Mouse (Mus musculus) brown adipose tissue, adult 24 weeks (tissue): Measurements from ENCODE around the gene Tmem198b. TPM values are rescaled to one million over a fixed set of nuclear protein-coding genes. Genes with fewer than 3 reads are reported as not detected.

Experiments
- H3K27ac ChIP-seq: fragments of 200-500 bp; replicated peaks from 2 replicates; pipeline ENCODE4 v1.5.1; 2012; ENCODE audit warnings: low read depth, mild to moderate bottlenecking, low read length
- H3K4me1 ChIP-seq: fragments of 200-500 bp; 2 replicates; pipeline ENCODE4 v1.6.1; 2012; ENCODE audit warnings: low read length, mixed read lengths; ENCODE audit not compliant: control insufficient read depth, insufficient read depth, insufficient read length
- H3K4me3 ChIP-seq: fragments of 200-500 bp; 2 replicates; pipeline ENCODE4 v1.5.1; 2012; ENCODE audit warnings: low read depth, mild to moderate bottlenecking, low read length, moderate library complexity; ENCODE audit not compliant: insufficient read depth
- polyA plus RNA-seq: library from polyadenylated mRNA; stranded (reverse); fragments of >200 nt; gene quantifications from 2 replicates; pipeline ENCODE4 v1.2.4, GENCODE M21; 2012; ENCODE audit not compliant: missing spikeins, insufficient read depth, insufficient read length

The Tmem198b gene
- polyA plus RNA-seq, 1 experiment: 5.2 TPM

DNA sequence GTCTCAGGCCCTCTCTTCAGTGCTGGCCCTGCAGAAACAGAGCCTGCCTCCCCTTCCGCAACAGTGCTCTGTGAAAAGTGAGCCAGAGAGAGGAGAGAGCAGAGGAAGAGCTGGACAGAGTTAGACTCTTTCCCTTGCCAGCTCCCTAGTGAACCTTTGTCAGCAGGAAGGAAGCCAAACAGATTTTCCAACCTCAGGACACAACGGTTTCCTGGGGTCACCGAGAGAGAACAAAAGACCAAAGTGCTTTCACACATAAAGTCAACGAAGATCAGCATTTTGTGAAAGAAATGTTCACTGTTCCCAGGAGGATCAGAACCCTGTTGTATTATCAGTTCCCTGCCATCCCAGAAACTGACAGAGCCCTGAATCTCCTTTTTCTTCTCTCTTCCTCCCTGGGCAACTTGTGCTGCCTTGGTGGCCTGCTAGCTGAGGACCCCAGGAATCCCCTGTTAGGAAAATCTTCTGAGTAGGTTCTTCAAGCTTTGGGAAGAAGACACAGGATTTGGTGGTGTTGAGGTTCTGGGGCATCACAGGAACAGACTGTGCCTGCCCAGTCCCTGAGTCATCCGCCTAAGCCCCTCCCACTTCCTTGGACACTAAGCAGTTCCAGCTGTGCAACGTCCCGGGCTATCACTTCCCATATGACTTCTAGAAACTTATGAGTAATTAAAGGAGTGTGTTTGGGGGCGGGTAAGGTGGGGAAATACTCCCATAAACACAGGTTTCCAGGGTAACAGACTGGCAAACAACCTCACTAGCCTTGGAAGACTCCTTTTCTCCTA lies 25.0 kb downstream of the Tmem198b start:
- peak overlapping the region; percentile 24 for H3K4me3 ChIP-seq

GRCm38 (mm10) chr10:128778441-128778840 lies 25.7 kb downstream of the Tmem198b start:
- H3K27ac ChIP-seq: peak overlapping the region; percentile 99
- no peak overlapping the region for H3K4me3 ChIP-seq
- H3K4me1 ChIP-seq: peaks cover 10% of the 10 kb centered on the region; the same call in 1 of the 2 replicates

More for the DNA sequence above, 25.0 kb downstream of the Tmem198b start:
- H3K27ac ChIP-seq: peak overlapping the region; percentile 99
- peaks cover 10% of the 10 kb centered on the region; the same call in 1 of the 2 replicates for H3K4me1 ChIP-seq

GRCm38 (mm10) chr10:128773685-128774084 lies 30.5 kb downstream of the Tmem198b start:
- Histone ChIP-seq H3K27ac (no peak overlapping the region), H3K4me1 (peaks cover 7% of the 10 kb centered on the region; the same call in 1 of the 2 replicates), H3K4me3 (no peak overlapping the region)

GRCm38 (mm10) chr10:128772895-128773294 lies 31.3 kb downstream of the Tmem198b start:
- Histone ChIP-seq H3K4me1 (0 out of 2 replicates have a peak, but pooled peaks cover 2% of the 10 kb centered on the region), H3K27ac (no peak overlapping the region), H3K4me3 (no peak overlapping the region)

Other genes with a start within 250 kb of the Tmem198b start
- 36.0 and 56.8 TPM in 2 replicates for gene Pa2g4, start 238.4 kb downstream of the Tmem198b start, polyA plus RNA-seq
- 1.3 and 2.0 TPM in 2 replicates for gene Erbb3, start 214.7 kb downstream of the Tmem198b start, polyA plus RNA-seq
- gene Rps26, start 177.6 kb downstream of the Tmem198b start, polyA plus RNA-seq: 292 and 473 TPM in 2 replicates
- 0.32 and 0.58 TPM in 2 replicates for gene Ikzf4, start 158.4 kb downstream of the Tmem198b start, polyA plus RNA-seq
- gene Suox, start 130.3 kb downstream of the Tmem198b start, polyA plus RNA-seq: 24.4 and 34.2 TPM in 2 replicates
- gene Rab5b, start 108.1 kb downstream of the Tmem198b start, polyA plus RNA-seq: 87.6 and 108 TPM in 2 replicates
- not detected in 2 replicates for gene Pmel, start 100.2 kb downstream of the Tmem198b start, polyA plus RNA-seq
- 8.6 and 11.1 TPM in 2 replicates for gene Cdk2, start 99.3 kb downstream of the Tmem198b start, polyA plus RNA-seq
- 4.6 and 6.0 TPM in 2 replicates for gene Dgka, start 59.5 kb downstream of the Tmem198b start, polyA plus RNA-seq
- 12.5 and 19.5 TPM in 2 replicates for gene Pym1, start 56.5 kb downstream of the Tmem198b start, polyA plus RNA-seq
- gene Mmp19, start 13.5 kb downstream of the Tmem198b start, polyA plus RNA-seq: 34.9 and 38.0 TPM in 2 replicates
- gene Dnajc14, start 308 bp downstream of the Tmem198b start, polyA plus RNA-seq: 29.6 and 38.8 TPM in 2 replicates
- 66.7 and 88.6 TPM in 2 replicates for gene Sarnp, start 13.0 kb upstream of the Tmem198b start, polyA plus RNA-seq
- 36.4 and 37.7 TPM in 2 replicates for gene Ormdl2, start 17.3 kb upstream of the Tmem198b start, polyA plus RNA-seq
- 1.0 and 1.3 TPM in 2 replicates for gene Gdf11, start 87.3 kb upstream of the Tmem198b start, polyA plus RNA-seq
- 59.5 and 73.6 TPM in 2 replicates for gene Cd63, start 96.6 kb upstream of the Tmem198b start, polyA plus RNA-seq
- 10.9 and 11.5 TPM in 2 replicates for gene Rdh5, start 118.5 kb upstream of the Tmem198b start, polyA plus RNA-seq
- 297 and 417 TPM in 2 replicates for gene Bloc1s1, start 119.7 kb upstream of the Tmem198b start, polyA plus RNA-seq
- 23.2 and 28.5 TPM in 2 replicates for gene Itga7, start 129.4 kb upstream of the Tmem198b start, polyA plus RNA-seq
- not detected in 2 replicates for gene Mettl7b, start 156.6 kb upstream of the Tmem198b start, polyA plus RNA-seq
- gene Olfr9, start 185.1 kb upstream of the Tmem198b start, polyA plus RNA-seq: not detected in 2 replicates
- not detected in 2 replicates for gene Olfr763, start 206.4 kb upstream of the Tmem198b start, polyA plus RNA-seq
- gene Olfr764-ps1, start 235.5 kb upstream of the Tmem198b start, polyA plus RNA-seq: not detected in 2 replicates
- gene Olfr765, start 245.6 kb upstream of the Tmem198b start, polyA plus RNA-seq: not detected in 2 replicates